Mouse (Mus musculus): ENCODE results near the gene H2afv.

The H2afv gene

DNA sequence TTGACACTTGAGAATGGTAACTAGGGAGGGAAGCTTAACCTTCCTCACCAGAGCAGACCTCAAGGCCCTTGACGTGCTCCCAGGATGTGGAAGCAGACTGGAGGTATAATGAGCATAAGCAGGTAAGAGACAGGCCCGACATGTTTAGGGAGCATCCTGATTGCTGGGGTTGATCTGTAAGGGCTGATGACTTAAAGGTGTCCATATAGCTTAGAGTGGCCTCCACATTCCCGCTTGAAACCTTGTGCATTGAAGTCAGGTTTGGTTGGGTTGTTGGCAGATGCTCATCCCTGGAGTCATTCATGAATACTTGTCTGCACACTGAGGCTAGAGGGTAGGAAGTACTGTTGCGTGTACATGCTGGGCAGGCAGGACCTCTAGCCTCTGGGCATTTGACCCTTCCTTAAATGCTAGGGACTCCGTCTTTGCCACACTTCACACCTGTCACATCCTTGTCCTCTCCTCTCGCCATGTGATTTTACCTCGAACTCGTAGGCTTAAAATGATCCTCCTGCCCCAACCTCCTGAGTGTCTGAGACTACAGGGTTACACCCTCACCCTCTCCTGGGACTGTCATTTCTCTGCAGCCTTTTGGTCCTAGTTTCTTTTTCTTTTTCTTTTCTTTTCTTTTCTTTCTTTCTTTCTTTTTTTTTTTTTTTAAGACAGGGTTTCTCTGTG lies 53.7 kb downstream of the H2afv start:
- CTCF ChIA-PET = interaction anchor here (0.7 to 1.1 kb wide), 3 partner anchors 14 to 27 kb away, joined by 4 to 5 read pairs (median 4); no protein-coding TSS in a partner anchor

DNA sequence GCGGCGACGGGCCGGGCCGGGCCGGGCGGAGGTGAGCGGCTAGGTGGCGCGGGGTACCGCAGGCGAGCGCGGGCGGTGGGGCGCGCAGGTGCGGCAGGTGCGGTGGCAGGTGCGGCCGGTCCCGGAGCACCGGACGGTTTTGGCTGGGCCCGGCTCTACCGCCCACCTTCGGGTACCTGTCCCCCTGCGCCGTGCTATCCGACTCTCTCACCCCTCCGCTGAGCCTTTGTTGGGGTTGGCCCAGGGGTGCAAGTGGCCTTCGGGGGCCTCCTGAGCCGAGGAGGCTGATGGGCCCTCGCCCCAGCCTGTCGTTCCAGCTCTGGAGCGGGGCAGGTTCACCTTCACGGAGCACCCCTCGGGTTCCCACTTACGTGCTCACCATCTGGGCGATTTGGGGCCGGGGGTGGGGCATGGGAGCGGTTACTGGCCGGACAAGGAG lies 54.7 kb downstream of the H2afv start:
- CTCF ChIA-PET = interaction anchor here (1.1 kb wide), 1 partner anchor 28 kb away, joined by 4 read pairs; no protein-coding TSS in a partner anchor

DNA sequence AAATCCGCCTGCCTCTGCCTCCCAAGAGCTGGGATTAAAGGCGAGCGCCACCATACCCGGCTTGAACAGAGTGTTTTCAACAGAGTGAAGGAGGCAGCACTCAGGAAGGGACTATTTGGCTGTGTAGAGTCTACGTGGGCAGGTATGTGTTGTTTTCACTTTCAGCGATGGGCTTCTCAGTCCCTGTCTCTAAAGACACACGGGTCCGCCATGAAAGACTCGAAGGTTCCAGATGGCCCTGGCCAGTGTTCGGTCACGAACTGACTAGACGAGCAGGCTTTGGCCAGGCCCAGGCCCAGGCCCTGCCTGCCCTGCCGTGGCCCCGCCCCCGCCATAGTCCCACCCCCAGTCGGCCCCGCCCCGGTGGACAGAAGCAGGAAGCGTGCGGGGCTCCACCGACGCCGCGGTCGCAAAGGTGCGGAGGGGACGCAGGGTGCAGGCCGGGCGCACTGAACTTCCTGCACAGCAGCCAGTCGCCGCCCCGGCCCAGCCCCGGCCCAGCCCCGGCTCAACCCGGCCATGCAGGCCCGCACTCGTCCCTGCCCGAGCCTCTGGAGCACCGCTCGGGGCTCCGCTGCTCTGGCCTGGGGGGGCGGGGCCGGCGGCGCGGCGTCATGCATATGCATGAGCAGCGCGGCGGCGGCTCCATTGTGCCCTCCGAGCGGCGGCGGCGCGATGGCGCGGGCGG lies 55.4 kb downstream of the H2afv start, which contains the start of gene Zmiz2:
TSS of gene Zmiz2 (plus strand) at position 349 of the 688 bp plus-strand sequence.
- CTCF ChIA-PET = no interaction called here

DNA sequence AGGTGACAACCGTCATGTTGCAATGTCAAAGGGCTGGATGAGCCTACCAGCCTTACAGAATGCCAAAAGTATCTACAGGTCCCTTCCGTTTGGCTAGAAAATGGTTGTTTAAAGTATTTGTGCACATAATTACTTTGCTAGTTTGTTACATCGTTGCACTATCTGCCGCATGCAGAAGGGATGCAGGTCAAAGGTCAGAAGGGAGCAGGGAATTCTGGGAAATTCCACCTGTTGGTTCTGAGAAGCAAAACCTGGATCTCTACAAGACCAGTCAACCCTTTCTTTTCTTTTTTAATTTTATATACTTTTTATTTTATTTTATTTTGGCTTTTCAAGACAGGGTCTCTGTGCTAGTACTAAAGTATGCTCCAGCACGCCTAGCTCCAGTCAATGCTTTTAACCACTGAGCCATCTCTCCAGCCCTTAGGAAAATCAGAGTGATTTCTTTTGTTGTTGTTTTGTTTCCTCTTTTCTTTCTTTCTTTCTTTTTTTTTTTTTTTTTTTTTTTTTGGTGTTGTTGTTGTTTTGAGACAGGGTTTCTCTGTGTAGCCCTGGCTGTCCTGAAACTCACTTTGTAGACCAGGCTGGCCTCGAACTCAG lies 56.0 kb downstream of the H2afv start:
- CTCF ChIA-PET = interaction anchor here (0.7 kb wide), 1 partner anchor 1405 kb away, joined by 3 read pairs; no protein-coding TSS in a partner anchor

DNA sequence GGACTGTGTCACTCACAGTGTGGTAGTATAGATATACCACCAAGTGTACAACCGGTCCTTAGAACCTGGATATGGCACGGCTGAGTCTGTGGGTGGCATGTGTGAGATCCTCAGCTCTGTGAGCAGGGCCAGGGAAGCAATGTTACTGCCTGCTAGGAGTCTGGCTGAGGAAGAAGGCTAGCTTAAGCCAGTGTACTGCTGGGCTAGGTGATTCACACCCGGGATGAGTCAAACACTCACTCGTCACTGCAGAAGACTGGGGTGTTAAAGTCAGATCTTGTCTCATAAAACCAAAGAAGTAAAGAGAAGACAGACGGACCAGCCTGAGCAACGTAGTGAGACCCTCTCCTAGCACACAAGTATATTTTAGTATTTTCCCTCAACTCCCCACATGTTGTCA lies 63.3 kb downstream of the H2afv start:
- CTCF ChIA-PET = no interaction called here

All from spleen, embryonic (tissue).